Mouse (Mus musculus): ENCODE data around the gene Hydin.
"Not testable (repeated sequence)": the region's sequence is repeated elsewhere in the genome, so short reads cannot be mapped to it uniquely, and the experiment has no call there.

Hydin gene

GRCm38 (mm10) chr8:110339447-110339846, 72.7 kb downstream of the Hydin start:
- no peak for DNase-seq (ENCODE audit: low read depth, low spot score)

GRCm38 (mm10) chr8:110340090-110340703, 73.4 kb downstream of the Hydin start:
- no peak for DNase-seq (ENCODE audit: low read depth, low spot score)

DNA sequence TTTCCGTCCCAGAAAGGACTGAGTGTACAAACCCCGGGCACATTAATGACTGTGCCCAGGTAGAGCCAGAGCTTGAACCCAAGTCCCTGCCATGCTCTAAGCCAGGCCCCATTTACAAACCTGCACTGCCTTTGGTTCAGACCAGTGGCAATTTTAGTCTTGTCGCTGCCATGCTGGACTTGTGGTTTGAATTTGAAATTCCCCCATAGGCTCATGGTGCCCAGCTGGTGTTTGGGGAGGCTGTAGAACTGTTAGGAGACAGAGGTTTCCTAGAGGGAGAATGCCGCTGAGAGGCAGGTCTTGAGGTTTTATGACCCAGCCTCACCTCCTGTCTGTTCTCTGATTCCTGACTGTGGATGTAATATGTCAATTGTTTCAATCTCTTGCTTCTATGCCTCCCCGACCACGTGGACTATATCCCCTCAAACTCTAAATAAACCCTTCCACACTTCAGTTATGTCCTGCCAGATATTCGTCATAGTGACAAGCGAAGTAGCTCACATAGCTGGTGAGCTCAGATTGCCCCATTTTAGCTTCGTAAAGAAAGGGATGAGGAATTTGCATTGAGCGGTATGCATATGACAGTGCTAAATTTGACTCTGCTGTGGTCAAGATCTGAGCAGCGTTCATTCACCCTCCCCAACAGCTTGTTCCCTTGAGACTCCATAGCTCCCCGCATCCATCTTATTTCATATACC, 79.1 kb downstream of the Hydin start:
- no peak for DNase-seq (ENCODE audit: low read depth, low spot score)

GRCm38 (mm10) chr8:110346915-110347314, 80.1 kb downstream of the Hydin start:
- no peak for DNase-seq (ENCODE audit: low read depth, low spot score)

- DNase-seq (ENCODE audit: low read depth, low spot score), result no peak
Measured at GRCm38 (mm10) chr8:110350725-110351124, 83.9 kb downstream of the Hydin start.

DNA sequence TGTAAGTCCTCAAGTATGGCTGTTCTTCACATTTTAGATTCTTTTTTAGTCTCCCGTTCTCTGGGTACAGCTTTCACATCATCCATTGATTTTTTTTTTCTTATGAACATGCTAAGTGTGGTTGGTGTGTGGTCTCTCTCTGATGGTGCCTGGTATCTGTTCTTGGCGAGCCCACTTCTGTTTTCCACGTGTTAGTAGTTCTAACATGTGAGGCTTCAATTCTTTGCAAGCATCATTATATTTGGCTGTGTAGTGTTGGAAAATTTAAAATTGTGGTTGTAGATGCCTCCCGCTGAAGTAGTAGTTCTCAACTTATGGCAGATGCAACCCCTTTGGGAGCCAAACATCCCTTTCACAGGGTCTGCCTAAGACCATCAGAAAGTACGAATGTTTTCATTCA, 85.1 kb downstream of the Hydin start:
- no peak for DNase-seq (ENCODE audit: low read depth, low spot score)

DNA sequence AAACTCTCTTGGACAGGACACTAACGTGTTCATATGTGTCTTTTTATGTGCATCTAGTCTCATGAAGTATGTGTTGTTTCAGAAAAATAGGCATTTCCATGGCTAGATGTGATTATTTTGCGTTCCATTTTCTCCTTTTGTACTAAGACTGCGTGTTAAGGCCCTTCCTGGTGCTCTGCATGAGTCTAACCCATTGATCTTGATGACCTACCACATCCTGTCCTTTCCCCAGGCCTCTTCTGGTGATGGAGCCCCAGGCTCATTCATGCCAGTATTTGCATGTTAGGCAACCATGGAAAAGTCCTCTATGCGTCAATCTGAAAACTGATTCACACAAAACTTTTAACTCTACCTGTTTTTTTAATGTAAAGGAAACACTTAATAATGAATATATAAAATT, 96.2 kb downstream of the Hydin start:
- no peak for DNase-seq (ENCODE audit: low read depth, low spot score)

DNA sequence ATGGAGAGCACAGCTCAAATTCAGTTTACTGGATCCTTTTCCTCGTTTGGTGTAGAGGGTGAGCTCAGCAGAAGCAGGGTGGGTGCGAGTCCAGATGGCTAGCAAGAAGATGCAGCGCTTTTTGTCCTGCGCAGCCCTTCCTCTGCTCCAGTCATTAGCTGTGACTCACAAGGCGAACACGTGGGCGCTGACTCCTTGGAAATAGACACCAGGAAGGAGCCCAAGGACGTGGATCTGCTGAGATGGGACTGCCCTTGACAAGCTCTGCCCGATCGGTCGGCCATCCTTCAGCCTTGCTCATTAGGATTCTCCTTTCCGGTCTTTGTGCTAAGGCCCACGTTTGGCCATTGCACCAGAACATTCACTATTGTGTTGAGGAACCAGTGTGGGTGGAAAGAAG, 106.1 kb downstream of the Hydin start:
- no peak for DNase-seq (ENCODE audit: low read depth, low spot score)

GRCm38 (mm10) chr8:110373695-110374094, 106.9 kb downstream of the Hydin start:
- DNase-seq (ENCODE audit: low read depth, low spot score), result no peak

DNA sequence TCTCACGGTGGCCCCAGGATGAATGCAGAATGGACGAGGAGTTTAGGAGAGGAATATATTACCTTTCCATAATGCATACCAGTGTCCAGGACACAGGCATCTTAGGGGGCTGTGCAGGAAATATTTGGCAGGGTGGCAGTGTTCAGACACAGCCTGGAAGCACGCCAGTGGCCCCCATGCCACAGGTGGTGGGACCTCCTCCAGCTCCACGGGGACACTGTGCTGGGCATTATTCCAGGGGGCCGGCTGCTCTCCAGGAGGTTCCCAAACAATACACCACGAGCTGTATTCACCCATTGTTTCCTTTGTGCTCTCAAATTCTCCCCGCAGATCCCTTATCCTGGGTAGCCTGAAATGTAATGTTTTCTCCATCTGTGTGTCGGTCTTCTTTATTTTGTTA, 116.0 kb downstream of the Hydin start:
- no peak for DNase-seq (ENCODE audit: low read depth, low spot score)

- not testable (repeated sequence) for DNase-seq (ENCODE audit: low read depth, low spot score)
Measured at GRCm38 (mm10) chr8:110384632-110385031, 117.9 kb downstream of the Hydin start.

DNA sequence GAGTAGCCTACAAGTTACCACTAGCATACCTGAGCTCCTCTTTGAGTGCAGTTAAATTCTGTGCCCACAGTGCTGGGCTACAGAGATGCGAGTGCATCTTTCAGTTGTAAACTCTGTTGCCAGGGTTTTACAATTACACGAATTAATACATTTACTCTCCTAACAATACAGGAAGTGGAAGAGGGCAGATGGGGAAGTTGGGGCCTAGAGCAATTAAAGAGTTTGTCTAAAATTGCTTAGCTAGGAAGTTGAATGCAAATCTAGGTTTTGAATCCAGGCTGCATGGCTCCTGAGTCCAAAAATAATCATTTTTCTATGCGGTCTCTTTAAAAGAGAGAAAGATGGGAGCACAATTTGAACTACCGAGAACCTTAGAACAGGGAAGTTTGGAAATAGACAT, 128.9 kb downstream of the Hydin start:
- no peak for DNase-seq (ENCODE audit: low read depth, low spot score)

- no peak for DNase-seq (ENCODE audit: low read depth, low spot score)
Measured at GRCm38 (mm10) chr8:110400536-110400935, 133.8 kb downstream of the Hydin start.

- DNase-seq (ENCODE audit: low read depth, low spot score), result no peak
Measured at GRCm38 (mm10) chr8:110402311-110402710, 135.5 kb downstream of the Hydin start.

GRCm38 (mm10) chr8:110404516-110404915, 137.7 kb downstream of the Hydin start:
- no peak for DNase-seq (ENCODE audit: low read depth, low spot score)

DNA sequence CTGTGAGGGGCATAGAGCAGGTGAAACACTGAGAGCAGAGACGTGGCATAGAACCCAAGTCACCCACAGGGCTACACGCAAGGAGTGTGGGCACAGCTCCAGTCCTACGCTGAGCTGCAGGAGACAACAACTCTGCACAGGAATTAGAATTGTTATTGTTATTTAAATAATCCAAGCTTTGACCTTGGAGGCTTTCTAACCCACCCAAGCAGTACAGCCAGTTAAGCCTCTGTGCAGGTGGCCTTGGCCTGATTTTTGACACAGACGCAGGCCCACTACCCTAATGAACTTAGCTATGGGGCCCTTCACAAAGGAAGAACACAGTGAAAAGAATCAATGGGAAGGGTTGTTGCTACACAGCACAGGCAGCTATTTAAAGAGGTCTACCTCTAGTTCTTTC, 148.3 kb downstream of the Hydin start:
- no peak for DNase-seq (ENCODE audit: low read depth, low spot score)

DNA sequence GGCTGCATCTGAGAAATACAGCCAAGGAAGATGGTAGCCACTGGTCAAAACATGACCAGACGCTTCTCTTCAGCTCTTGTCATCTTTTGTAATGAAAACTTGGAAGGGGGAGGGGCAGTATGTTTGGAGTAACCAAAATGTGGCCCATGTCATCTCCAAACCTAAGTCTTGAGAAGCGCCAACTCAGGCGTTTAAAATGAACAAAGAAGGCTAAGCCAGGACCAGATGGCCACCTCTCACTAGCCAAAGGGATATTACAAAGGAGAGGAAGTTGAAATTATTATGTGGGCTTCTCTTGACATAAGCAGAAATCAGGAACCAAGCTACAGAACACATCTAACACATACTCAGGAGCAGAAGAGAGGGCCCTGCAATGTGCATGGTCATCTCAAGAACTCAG, 150.2 kb downstream of the Hydin start:
- DNase-seq (ENCODE audit: low read depth, low spot score), result no peak

GRCm38 (mm10) chr8:110417801-110418200, 151.0 kb downstream of the Hydin start:
- no peak for DNase-seq (ENCODE audit: low read depth, low spot score)

GRCm38 (mm10) chr8:110419711-110420110, 152.9 kb downstream of the Hydin start:
- DNase-seq (ENCODE audit: low read depth, low spot score), result no peak

DNA sequence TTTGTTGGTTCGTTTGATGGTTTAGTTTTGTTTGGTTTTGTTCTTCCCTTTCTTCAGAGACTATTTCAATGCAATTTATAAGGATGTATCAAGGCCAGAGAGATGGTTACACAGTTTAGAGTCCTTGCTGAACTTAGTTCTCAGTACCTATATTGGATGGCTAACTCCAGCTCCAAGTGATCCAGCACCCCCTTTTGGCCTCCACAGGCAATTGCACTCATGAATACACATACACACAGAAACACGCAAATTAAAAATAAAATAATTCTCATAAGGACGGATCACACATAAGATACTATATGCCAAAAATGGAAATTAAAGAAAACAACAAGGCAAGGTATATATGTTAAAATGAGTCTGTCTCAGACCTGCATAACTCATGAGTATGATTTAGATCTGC, 153.4 kb downstream of the Hydin start:
- no peak for DNase-seq (ENCODE audit: low read depth, low spot score)

DNA sequence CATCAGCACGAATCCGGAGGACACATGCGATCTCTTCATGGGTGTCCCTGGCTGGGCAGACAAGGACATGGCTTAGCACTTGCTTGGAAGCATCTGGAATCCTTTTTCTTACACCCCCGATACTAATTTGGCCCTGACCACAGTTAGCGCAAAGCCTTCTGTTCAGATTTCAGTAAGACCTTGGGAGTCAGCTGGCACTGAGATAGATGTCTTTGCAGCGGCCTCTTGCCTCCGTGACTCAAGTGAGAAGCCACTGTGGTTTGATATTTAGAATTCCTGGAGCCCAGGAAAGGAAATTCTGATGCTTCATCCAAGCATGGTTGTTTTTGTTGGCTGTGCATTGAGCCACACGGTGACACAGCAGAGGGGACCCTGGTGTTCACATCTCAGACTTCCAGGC, 157.4 kb downstream of the Hydin start:
- DNase-seq (ENCODE audit: low read depth, low spot score), result no peak

- DNase-seq (ENCODE audit: low read depth, low spot score), result no peak
Measured at GRCm38 (mm10) chr8:110431340-110431739, 164.6 kb downstream of the Hydin start.

DNA sequence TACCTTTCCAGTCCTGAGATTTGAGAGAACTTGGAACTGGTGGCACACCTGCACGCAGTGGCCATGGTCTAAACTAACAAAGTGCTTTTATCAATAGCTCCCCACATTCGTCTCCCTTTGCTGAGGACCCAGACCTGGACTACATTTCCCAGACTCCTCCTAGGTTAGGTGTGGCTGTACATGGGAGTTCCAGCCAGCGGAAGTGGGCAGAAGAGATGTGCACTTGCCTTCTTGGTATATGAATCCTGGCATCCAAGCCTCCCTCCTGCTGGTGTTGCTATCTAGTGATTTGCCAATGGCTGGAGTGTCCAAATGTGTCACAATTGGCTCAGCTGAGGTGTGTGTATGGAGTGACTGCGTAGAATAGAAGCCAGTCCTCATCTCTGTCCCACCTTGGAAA, 173.8 kb downstream of the Hydin start:
- DNase-seq (ENCODE audit: low read depth, low spot score), result no peak

- no peak for DNase-seq (ENCODE audit: low read depth, low spot score)
Measured at GRCm38 (mm10) chr8:110444276-110444675, 177.5 kb downstream of the Hydin start.

Measured in CD4-positive, CD25-positive, alpha-beta regulatory T cell, adult 2 months (primary cell).